Mouse (Mus musculus): Measurements from ENCODE around the gene Carm1. TPM values are rescaled to one million over a fixed set of nuclear protein-coding genes. Genes with fewer than 3 reads are reported as not detected.

Carm1 gene
- total RNA-seq, 2 experiments from 2014 or later, result 57.7 to 61.2 TPM

GRCm38 (mm10) chr9:21615617-21616231 lies 69.0 kb downstream of the Carm1 start, which contains the start of gene Smarca4:
Gene Smarca4 (plus strand): TSS chr9:21616169.
- DNase-seq, result peak; percentile 99 to 100

GRCm38 (mm10) chr9:21616232-21616781 lies 69.6 kb downstream of the Carm1 start:
- peak; percentile 92 to 93 for DNase-seq

DNA sequence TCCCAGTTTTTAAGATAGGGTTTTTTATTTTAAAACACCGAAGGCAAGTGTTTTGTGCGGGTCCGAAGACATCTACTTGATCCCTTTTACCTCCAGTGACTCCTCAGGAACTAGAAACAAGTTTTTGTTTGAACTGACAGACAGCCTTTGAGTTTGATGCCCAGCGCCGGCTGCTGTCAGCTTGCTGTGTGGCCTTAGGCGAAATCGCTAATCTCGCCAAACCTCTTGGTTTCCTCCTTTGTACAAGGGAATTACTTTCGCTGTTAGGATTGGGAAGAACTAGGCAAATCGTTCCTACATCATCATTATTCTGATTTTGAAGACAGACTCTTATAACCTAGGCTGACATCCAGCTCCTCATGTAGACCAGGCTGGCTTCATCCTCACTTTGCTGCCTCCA lies 70.4 kb downstream of the Carm1 start:
- DNase-seq, result peak in 1 of 2 experiments; percentile 39

- no peak for DNase-seq
These were observed 73.5 kb downstream of the Carm1 start for GRCm38 (mm10) chr9:21620229-21620628.

DNA sequence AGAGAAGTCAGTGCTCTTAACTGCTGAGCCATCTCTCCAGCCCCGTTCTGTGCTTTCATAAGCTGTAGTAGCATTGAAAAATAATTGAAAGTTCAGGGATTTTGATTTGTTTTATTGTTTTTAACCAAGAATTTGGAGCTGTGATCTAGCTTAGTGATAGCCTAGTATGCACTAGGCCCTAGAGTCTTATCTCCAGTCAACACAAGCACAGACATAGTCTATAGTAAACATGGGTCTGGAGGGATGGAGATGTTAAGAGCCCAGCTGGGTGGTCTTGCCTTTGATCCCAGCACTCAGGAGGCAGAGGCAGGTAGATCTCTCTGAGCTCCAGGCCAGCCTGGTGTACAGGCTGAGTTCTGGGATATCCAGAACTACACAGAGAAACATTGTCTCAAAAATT lies 76.0 kb downstream of the Carm1 start:
- no peak for DNase-seq

DNA sequence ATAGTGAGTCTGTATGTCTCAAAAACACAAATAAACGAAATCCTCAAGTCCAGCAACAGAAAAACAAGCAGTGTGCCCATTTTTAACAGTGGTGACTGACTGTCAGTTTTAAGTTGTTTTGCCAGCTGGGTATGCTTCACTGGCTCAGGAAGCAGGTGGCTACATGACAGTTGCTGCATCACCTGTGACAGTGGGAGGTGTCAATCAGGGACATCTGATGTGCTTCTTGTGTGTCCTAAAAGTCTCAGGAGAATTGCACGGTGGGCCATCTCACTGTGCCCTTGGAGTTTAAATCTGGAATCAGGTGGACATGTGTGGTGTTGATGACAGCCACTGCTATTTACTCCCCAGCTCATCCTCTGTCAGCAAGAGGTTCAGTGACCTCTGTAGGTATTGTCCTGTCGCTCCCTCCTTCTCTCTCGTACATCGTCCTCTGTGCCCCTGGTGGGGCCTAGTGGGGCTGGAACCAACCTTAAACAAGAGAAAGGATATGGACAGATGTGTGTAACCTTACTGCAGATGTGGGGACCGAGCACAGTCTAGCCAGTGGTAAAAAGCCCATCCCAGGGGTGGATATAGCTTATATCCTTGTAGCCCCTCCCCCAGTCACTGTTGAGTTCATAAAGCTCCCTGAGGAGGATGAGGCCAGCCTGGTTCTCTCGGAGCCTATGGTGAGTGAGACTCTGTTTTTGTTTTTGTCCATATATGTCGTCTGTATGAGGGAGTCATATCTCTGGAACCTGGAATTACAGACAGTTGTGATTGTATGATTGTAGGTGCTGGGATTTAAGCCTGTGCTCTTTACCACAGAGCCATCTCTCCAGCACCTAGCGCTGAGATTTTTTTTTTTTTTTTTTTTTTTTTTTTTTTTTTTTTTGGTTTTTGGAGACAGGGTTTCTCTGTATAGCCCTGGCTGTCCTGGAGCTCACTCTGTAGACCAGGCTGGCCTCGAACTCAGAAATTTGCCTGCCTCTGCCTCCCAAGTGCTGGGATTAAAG lies 78.9 kb downstream of the Carm1 start:
- DNase-seq, result no peak

- DNase-seq, result no peak
These were observed 79.9 kb downstream of the Carm1 start for GRCm38 (mm10) chr9:21626571-21626970.

GRCm38 (mm10) chr9:21627145-21627795 lies 80.6 kb downstream of the Carm1 start:
- DNase-seq, result no peak

DNA sequence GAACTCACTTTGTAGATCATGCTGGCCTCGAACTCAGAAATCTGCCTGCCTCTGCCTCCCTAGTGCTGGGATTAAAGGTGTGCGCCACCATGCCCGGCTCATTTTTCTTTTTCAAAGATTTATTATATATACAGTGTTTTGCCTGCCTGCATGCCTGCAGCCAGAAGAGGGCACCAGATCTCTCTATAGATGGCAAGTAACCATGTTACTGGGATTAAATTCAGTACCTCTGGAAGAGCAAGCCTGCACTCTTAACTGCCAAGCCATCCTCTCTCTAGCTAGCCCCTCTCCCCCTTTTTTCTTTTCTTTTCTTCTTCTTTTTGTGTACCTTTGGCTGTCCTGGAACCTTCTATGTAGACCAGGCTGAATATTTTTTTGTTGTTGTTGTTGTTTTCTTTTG lies 84.0 kb downstream of the Carm1 start:
- peak; percentile 31 to 61 for DNase-seq

DNA sequence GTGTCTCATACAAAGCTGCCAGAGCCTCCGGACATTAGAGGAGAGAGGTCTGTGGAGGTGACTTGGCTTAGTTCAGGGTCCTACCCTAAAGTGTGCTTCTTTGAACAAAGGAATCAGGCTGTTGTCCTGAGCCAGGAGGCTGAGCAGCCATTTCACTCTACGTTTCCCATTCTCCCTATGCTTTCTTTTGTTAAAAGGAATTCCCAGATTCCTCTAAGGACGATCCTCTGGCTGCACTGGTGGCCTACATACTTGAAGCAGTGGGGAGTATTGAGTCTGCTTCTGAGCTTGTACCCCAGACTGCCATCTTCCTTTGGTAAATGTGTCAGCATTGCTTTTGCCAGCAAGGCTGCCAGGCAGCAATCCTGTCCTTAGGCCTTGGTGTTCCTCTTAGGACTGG lies 86.4 kb downstream of the Carm1 start:
- no peak for DNase-seq

DNA sequence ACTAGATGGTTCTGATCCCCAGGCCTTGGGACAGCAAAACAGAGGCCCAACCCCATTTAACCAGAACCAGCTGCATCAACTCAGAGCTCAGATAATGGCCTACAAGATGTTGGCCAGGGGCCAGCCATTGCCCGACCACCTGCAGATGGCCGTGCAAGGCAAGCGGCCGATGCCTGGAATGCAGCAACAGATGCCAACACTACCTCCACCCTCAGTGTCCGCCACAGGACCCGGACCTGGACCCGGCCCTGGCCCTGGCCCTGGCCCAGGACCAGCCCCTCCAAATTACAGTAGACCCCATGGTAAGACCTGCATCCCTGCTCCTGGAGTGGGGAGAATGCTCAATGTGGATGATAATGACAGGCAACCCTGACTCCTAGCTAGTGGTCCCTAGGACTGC lies 88.9 kb downstream of the Carm1 start:
- DNase-seq, result no peak

- DNase-seq, result no peak
These were observed 92.3 kb downstream of the Carm1 start for GRCm38 (mm10) chr9:21639031-21639430.

Small RNA genes lying within 50 kb of the gene (microRNA-seq; reads per million reads assigned to microRNA genes)
- gene Mir1946b, result 0 reads per million in 2 experiments

Other genes starting within 250 kb of the Carm1 start
- not detected for gene Ap1m2, start 234.6 kb upstream of the Carm1 start, total RNA-seq (2021)
- 10 to 100 TPM; 74.0 to 81.4 TPM for gene Slc44a2, start 226.2 kb upstream of the Carm1 start, total RNA-seq (2021)
- gene Ilf3, start 179.0 kb upstream of the Carm1 start, total RNA-seq (2021), result 10 to 100 TPM; 25.2 to 28.5 TPM
- 10 to 100 TPM in 1 of 2 experiments, 1 to 10 TPM in 1; 7.7 to 11.3 TPM for gene Qtrt1, start 135.1 kb upstream of the Carm1 start, total RNA-seq (2021)
- 10 to 100 TPM; 58.1 to 65.1 TPM for gene Dnm2, start 122.0 kb upstream of the Carm1 start, total RNA-seq (2021)
- gene Tmed1, start 36.6 kb upstream of the Carm1 start, total RNA-seq (2021), result 10 to 100 TPM; 45.3 to 50.9 TPM
- gene AB124611, start 20.7 kb upstream of the Carm1 start, total RNA-seq (2021), result 1 to 10 TPM; 1.2 to 2.9 TPM
- gene Timm29, start 45.8 kb downstream of the Carm1 start, total RNA-seq (2021), result 10 to 100 TPM; 62.0 to 62.2 TPM
- 1 to 10 TPM; 4.8 to 7.6 TPM for gene Yipf2, start 45.9 kb downstream of the Carm1 start, total RNA-seq (2021)
- gene Smarca4, start 69.3 kb downstream of the Carm1 start, total RNA-seq (2021), result 10 to 100 TPM; 45.7 to 50.8 TPM
- 1 to 10 TPM; 1.9 to 2.4 TPM for gene Ldlr, start 176.6 kb downstream of the Carm1 start, total RNA-seq (2021)
- gene Spc24, start 213.4 kb downstream of the Carm1 start, total RNA-seq (2021), result 1 to 10 TPM; 4.7 to 6.4 TPM

Measured in heart, adult 18-20 months (tissue).